Mouse (Mus musculus) liver, embryonic 13.5 days (tissue): ENCODE data around the gene Grifin. TPM values are rescaled to one million over a fixed set of nuclear protein-coding genes. Genes with fewer than 3 reads are reported as not detected.

Experiments
- ATAC-seq: fragments of 200-750 bp; cut with Nextera tagmentation; 2 replicates; pipeline ENCODE4 v1.8.0; 2017; ENCODE audit warnings: low read depth, mild to moderate bottlenecking, moderate number of reproducible peaks, moderate library complexity
- DNase-seq: peaks from one replicate; pipeline ENCODE4 v3.0.0; 2022
- H3K27ac ChIP-seq: fragments of 300-500 bp; sonication (generic); 2 replicates; pipeline ENCODE4 v1.5.1; 2015; ENCODE audit warnings: moderate library complexity, mild to moderate bottlenecking, inconsistent platforms
- H3K27me3 ChIP-seq: fragments of 300-500 bp; sonication (generic); 2 replicates; pipeline ENCODE4 v1.6.1; 2015; ENCODE audit warnings: mild to moderate bottlenecking, inconsistent platforms
- H3K36me3 ChIP-seq: fragments of 300-500 bp; sonication (generic); 2 replicates; pipeline ENCODE4 v1.6.1; 2015; ENCODE audit warnings: mild to moderate bottlenecking, inconsistent platforms
- H3K4me1 ChIP-seq: fragments of 300-500 bp; sonication (generic); replicated peaks from 2 replicates; pipeline ENCODE4 v1.6.1; 2015; ENCODE audit warnings: inconsistent platforms
- H3K4me2 ChIP-seq: fragments of 300-500 bp; sonication (generic); 2 replicates; pipeline ENCODE4 v1.6.1; 2015; ENCODE audit warnings: inconsistent platforms, mild to moderate bottlenecking, moderate library complexity
- H3K4me3 ChIP-seq: fragments of 300-500 bp; sonication (generic); replicated peaks from 2 replicates; pipeline ENCODE4 v1.5.1; 2015; ENCODE audit warnings: mild to moderate bottlenecking, inconsistent platforms
- H3K9ac ChIP-seq: fragments of 300-500 bp; sonication (generic); 2 replicates; pipeline ENCODE4 v1.6.1; 2015; ENCODE audit warnings: mild to moderate bottlenecking, inconsistent platforms
- H3K9me3 ChIP-seq: fragments of 300-500 bp; sonication (generic); replicated peaks from 2 replicates; pipeline ENCODE4 v1.6.1; 2016; ENCODE audit warnings: inconsistent platforms
- WGBS: fragments of 180-500 bp; shearing (Covaris S2); methylation state at CpG from one replicate; pipeline ENCODE4 v1.1.7; 2015; ENCODE audit not compliant: insufficient replicate concordance; 5-methylcytosine and 5-hydroxymethylcytosine counted together
- polyA plus RNA-seq: library from polyadenylated mRNA; unstranded; fragments of >200 nt; fragmentation: Nextera tagmentation; extraction: Ambion mirVana; gene quantifications from 2 replicates; pipeline ENCODE4 v1.2.1, GENCODE M21; 2015

The Grifin gene
- polyA plus RNA-seq: 4.6 and 4.9 TPM in 2 replicates

GRCm38 (mm10) chr5:140564896-140565295 lies at the start of gene Grifin:
Gene Grifin, minus strand, starts transcription at chr5:140565071.
- Histone ChIP-seq H3K9me3 (no peaks in the 10 kb centered on the region), H3K4me1 (peaks cover 58% of the 10 kb centered on the region), H3K4me3 (peak within 1 kb of the TSS; percentile 11; the same call in 1 of the 2 replicates), H3K27me3 (no peaks in the 10 kb centered on the region), H3K27ac (peak within 1 kb of the TSS; percentile 73), H3K4me2 (peak within 1 kb of the TSS; percentile 57), H3K36me3 (no peaks in the 10 kb centered on the region), H3K9ac (peak within 1 kb of the TSS; percentile 53)
- DNase-seq (peak; percentile 67), ATAC-seq (peak; percentile 92)
- 41% methylated on average over 4 of the region's 4 CpGs for WGBS

- H3K4me2 ChIP-seq: peak overlapping the region; percentile 53
- WGBS: 77% methylated on average over 10 of the region's 10 CpGs
Observed at GRCm38 (mm10) chr5:140614141-140614540, 49.3 kb upstream of the Grifin start.

GRCm38 (mm10) chr5:140612191-140612590 lies 47.3 kb upstream of the Grifin start:
- Histone ChIP-seq H3K27ac (no peak overlapping the region), H3K4me2 (no peak overlapping the region), H3K27me3 (peaks cover 45% of the 10 kb centered on the region)

More at GRCm38 (mm10) chr5:140614141-140614540, 49.3 kb upstream of the Grifin start:
- DNase-seq: no peak
- Histone ChIP-seq H3K36me3 (peaks cover 37% of the 10 kb centered on the region), H3K9ac (peak overlapping the region; percentile 52), H3K27me3 (peaks cover 28% of the 10 kb centered on the region), H3K4me1 (peaks cover 87% of the 10 kb centered on the region), H3K4me3 (0 out of 2 replicates have a peak overlapping the region, but pooled peaks have one; percentile 5), H3K9me3 (no peaks in the 10 kb centered on the region), H3K27ac (peak overlapping the region; percentile 87)
- no peak for ATAC-seq

GRCm38 (mm10) chr5:140611611-140612185 lies 46.8 kb upstream of the Grifin start:
- Histone ChIP-seq H3K4me1 (peaks cover 94% of the 10 kb centered on the region), H3K9ac (peak overlapping the region; percentile 26), H3K36me3 (peaks cover 37% of the 10 kb centered on the region), H3K27ac (no peak overlapping the region; the same call in 1 of the 2 replicates), H3K4me3 (peak overlapping the region; percentile 75; the same call in 1 of the 2 replicates), H3K4me2 (peak overlapping the region; percentile 87), H3K9me3 (no peaks in the 10 kb centered on the region), H3K27me3 (peaks cover 50% of the 10 kb centered on the region)
- ATAC-seq (no peak), DNase-seq (no peak)
- 59% methylated on average over 15 of the region's 15 CpGs for WGBS

More at GRCm38 (mm10) chr5:140612191-140612590, 47.3 kb upstream of the Grifin start:
- DNase-seq: no peak
- Histone ChIP-seq H3K9me3 (no peaks in the 10 kb centered on the region), H3K9ac (no peak overlapping the region), H3K4me3 (no peak overlapping the region), H3K4me1 (peaks cover 94% of the 10 kb centered on the region), H3K36me3 (peaks cover 37% of the 10 kb centered on the region)
- no peak for ATAC-seq
- 87% methylated on average over 18 of the region's 18 CpGs for WGBS

GRCm38 (mm10) chr5:140611021-140611583 lies 46.2 kb upstream of the Grifin start:
- peaks cover 94% of the 10 kb centered on the region for H3K4me1 ChIP-seq
- 45% methylated on average over 21 of the region's 21 CpGs for WGBS
- H3K27ac ChIP-seq: peak overlapping the region; percentile 81; the same call in 1 of the 2 replicates
- no peaks in the 10 kb centered on the region for H3K9me3 ChIP-seq
- H3K4me2 ChIP-seq: peak overlapping the region; percentile 87
- no peak for ATAC-seq
- peak overlapping the region; percentile 86 for H3K9ac ChIP-seq
- H3K27me3 ChIP-seq: peaks cover 56% of the 10 kb centered on the region
- DNase-seq: no peak
- H3K4me3 ChIP-seq: peak overlapping the region; percentile 75
- H3K36me3 ChIP-seq: peaks cover 37% of the 10 kb centered on the region

GRCm38 (mm10) chr5:140610273-140611011 lies 45.6 kb upstream of the Grifin start:
- Histone ChIP-seq H3K9ac (peak overlapping the region; percentile 86), H3K27ac (peak overlapping the region; percentile 81), H3K36me3 (peaks cover 37% of the 10 kb centered on the region), H3K9me3 (no peaks in the 10 kb centered on the region), H3K4me1 (peaks cover 95% of the 10 kb centered on the region), H3K4me2 (peak overlapping the region; percentile 87), H3K4me3 (peak overlapping the region; percentile 75), H3K27me3 (peaks cover 63% of the 10 kb centered on the region)
- 13% methylated on average over 30 of the region's 30 CpGs for WGBS
- no peak for ATAC-seq
- DNase-seq: no peak

- H3K4me2 ChIP-seq: peak overlapping the region; percentile 87
- H3K36me3 ChIP-seq: peaks cover 37% of the 10 kb centered on the region
- WGBS: 21% methylated on average over 13 of the region's 13 CpGs
- peak overlapping the region; percentile 86 for H3K9ac ChIP-seq
- H3K4me3 ChIP-seq: peak overlapping the region; percentile 75
- ATAC-seq: no peak
- peaks cover 70% of the 10 kb centered on the region for H3K27me3 ChIP-seq
- H3K9me3 ChIP-seq: no peaks in the 10 kb centered on the region
- H3K4me1 ChIP-seq: peaks cover 95% of the 10 kb centered on the region
- H3K27ac ChIP-seq: peak overlapping the region; percentile 81
- DNase-seq: no peak
Observed at GRCm38 (mm10) chr5:140609511-140610272, 44.8 kb upstream of the Grifin start.

- Histone ChIP-seq H3K27me3 (peaks cover 81% of the 10 kb centered on the region), H3K4me2 (peak overlapping the region; percentile 87), H3K4me1 (peaks cover 87% of the 10 kb centered on the region), H3K4me3 (peak overlapping the region; percentile 75), H3K9ac (peak overlapping the region; percentile 86), H3K36me3 (peaks cover 26% of the 10 kb centered on the region), H3K27ac (peak overlapping the region; percentile 81), H3K9me3 (no peaks in the 10 kb centered on the region)
- WGBS: 2% methylated on average over 16 of the region's 16 CpGs
- ATAC-seq (no peak), DNase-seq (no peak)
Observed at GRCm38 (mm10) chr5:140608634-140609015, 43.8 kb upstream of the Grifin start.

- Histone ChIP-seq H3K9ac (peak overlapping the region; percentile 86), H3K36me3 (peaks cover 20% of the 10 kb centered on the region), H3K4me3 (peak overlapping the region; percentile 75), H3K27me3 (peaks cover 82% of the 10 kb centered on the region), H3K9me3 (no peaks in the 10 kb centered on the region), H3K4me1 (peaks cover 86% of the 10 kb centered on the region), H3K4me2 (peak overlapping the region; percentile 87), H3K27ac (peak overlapping the region; percentile 81)
- WGBS: 1% methylated on average over 17 of the region's 17 CpGs
- no peak for DNase-seq
- ATAC-seq: peak; percentile 8; the same call in 1 of the 2 replicates
Observed at GRCm38 (mm10) chr5:140607836-140608633, 43.2 kb upstream of the Grifin start.
